Mouse (Mus musculus) urinary bladder, adult 18-20 months (tissue): ENCODE data around the gene Cep97.
"Not testable (repeated sequence)": the region's sequence is repeated elsewhere in the genome, so short reads cannot be mapped to it uniquely, and the experiment has no call there.

Source experiments
- DNase-seq, 2 experiments: peaks; one replicate each; pipeline ENCODE4 v3.0.0; 2022; ENCODE audit warnings: low spot score in 2 of 2, mixed read lengths in 2 of 2

The Cep97 gene

GRCm38 (mm10) chr16:55947876-55948410, 13.3 kb upstream of the Cep97 start:
- not testable (repeated sequence) for DNase-seq

- DNase-seq, result no peak
Observed at GRCm38 (mm10) chr16:55947266-55947665, 12.6 kb upstream of the Cep97 start.

- no peak for DNase-seq
Observed at GRCm38 (mm10) chr16:55940781-55941180, 6.1 kb upstream of the Cep97 start.

GRCm38 (mm10) chr16:55939703-55940102, 5.0 kb upstream of the Cep97 start:
- no peak for DNase-seq

GRCm38 (mm10) chr16:55938761-55939160, 4.1 kb upstream of the Cep97 start:
- no peak for DNase-seq

DNA sequence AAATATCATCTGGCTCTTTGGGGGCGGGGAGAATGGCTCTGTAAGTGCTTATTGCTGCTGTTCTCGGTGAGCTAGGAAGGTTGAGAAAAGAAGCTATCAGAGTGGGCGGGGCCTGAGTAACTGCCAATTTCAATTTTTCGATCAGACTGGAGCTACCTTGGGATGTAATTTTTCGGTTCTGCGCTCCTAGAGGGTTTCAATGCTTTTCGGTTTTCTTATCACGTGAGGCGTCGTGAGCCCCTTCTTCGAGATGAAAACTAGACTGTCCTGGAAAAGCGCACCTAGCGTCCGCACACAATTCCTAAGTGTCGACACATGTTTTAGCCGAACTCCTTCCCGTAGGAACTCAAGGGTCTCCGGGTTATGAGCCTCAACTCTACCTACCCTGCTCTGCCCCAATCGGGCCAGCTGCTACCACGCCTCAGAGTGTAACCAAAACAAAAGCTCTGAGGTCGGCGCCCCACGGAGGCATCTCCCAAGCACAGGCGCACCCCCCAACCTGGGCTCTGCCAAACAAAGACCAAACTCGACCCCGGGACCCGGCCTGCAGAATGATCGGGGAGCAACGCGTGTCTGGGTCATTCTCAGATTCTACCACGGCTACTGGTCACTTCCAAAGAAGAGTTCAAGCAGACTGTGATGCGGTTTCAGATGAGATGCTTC, 843 bp downstream of the Cep97 start:
- peak; percentile 18 to 53 for DNase-seq

GRCm38 (mm10) chr16:55924010-55924409, 10.6 kb downstream of the Cep97 start:
- no peak for DNase-seq

GRCm38 (mm10) chr16:55922079-55922478, 12.6 kb downstream of the Cep97 start:
- DNase-seq, result no peak

- no peak for DNase-seq
Observed at GRCm38 (mm10) chr16:55914716-55915115, 19.9 kb downstream of the Cep97 start.

GRCm38 (mm10) chr16:55910208-55910793, 24.4 kb downstream of the Cep97 start:
- no peak for DNase-seq

DNA sequence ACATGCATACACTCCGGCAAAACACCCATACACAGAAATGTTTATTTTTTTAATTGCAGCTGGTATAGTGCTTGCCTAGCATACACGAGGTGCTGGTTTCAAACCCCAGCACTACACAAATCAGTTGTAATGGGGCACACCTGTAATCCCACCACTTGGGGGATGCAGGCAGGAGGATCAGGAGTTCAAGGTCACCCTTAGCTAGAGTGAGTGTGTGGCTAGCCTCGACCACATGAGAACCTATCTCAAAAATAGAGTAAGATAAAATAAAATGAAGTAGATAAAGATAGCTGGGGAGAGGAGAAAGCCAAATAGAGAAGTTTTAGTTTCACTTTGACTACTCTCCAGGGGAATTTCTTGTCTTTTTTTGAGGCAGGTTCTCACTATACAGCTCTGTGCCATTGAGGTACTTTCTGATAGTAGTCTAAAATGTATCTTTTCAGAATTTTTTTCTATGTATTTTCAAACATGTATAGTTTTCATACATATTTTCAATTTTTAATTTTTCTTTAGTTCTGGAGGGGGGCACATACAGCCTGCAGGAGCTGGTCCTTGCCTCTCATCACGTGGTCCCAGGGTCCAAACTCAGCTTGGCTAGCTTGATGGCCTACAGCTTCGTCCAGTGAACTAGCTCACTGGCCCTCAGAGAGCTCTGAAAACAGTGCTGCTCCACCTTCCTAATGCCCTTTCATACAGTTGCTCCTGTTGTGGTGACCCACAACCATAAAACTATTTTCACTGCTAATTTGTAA, 27.6 kb downstream of the Cep97 start:
- DNase-seq, result no peak

DNA sequence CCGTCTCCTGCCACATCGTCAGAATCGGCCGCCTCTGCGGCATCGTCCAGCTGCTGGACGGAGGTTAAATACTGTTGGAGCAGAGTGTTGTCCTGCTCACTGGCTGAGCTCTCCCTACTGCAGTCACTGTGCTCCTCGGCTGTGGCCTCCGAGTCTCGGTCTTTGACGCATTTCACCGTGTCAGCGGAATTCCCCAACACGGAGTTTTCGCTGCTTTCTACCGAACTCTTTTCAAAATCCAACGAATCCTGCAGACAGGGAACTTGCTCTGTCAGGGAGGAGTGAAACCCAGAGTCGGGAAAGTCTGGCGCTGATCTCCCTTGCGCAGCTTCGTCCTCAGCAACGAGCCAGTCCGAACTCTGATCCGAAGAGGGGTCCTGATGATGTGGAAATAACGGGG, 29.3 kb downstream of the Cep97 start:
- no peak for DNase-seq

GRCm38 (mm10) chr16:55901839-55902756, 32.6 kb downstream of the Cep97 start:
- no peak for DNase-seq

DNA sequence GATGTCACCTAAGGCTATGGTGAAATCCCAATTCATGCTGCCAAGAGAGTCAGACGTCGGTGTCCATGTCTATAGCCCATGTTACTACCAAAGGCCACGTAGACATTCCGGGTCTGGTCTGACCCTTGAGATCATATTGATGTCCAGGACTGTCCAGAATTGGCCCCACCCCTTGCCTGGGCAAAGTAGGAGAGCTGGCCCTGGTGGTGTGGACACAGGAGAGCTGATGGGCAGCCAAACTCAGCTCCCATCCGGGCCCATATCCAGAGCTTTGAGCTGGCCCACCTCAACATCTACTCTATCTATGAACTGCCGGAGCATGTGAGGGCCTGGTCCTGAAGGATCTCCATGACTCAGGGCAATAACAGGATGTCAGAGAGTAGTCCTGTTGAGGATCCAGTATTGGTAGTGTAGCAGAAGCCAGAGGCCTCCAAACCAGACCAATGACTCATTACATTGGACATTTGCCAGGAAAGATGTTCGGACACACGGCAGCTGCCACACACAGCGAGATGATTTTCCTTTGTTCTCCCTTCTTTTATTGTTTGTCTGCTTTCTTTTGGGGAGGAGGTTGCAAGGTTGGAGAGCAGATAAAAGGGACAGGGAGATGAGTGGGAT, 36.2 kb downstream of the Cep97 start:
- DNase-seq, result no peak

DNA sequence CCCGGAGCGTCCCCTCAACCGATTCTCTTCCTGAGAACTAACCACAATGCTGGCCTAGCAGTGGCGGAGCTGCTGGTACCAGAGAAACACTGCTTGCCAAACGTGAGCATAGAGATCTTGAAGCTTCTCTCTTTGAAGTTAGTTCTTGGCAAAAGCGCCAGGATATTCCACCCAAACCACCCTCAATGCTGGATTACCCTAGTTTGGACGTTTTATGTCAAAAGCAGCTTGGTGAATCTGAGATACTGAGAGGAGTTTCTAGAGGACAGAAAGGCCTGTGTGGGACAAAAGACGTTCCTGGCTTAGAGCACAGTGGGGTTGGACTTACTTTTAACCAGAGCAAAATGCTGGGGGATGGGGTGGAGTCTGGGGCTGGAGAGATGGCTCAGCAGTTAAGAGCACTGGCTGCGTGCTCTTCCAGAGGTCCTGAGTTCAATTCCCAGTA, 39.0 kb downstream of the Cep97 start:
- DNase-seq, result no peak

DNA sequence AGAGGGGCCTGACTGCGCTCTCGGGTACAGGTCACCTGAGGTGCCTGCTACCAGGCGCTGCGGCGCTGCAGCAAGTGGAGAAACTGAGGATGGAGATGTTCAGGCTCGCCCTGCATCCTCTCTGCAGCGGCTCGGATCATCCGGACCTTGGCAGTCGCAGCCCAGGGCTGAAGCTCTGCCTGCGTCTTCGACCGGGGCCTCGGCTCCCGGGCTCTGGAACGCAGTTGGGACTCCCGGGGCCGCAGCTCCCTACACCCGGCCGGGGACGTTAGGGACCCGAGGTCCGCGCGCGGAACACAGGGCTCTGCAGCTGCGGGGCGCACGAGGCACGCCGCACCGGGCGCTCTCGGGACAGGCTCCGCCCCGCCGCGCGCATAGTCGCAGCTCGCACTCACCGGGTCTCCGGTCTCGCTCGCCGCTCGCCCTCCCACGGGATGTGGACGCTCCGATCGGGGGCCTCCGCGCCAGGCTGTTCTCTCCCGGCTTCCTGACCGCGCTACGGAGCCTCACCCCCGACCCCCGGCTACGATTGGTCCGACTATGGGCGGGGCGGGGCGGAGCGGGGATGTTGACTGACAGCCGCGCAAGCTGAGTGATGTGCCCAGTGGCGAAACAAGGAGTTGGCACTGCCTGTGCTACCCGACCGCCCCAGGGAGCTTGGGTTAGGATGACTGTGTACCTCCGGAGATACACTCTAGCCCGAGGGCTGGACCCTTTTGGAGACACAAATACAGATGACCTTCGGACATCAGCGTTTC, 39.6 kb downstream of the Cep97 start, which contains the start of gene Nxpe3:
Gene Nxpe3 (minus strand): TSS at position 393 of the 758 bp plus-strand sequence.
- peak; percentile 75 to 87 for DNase-seq

DNA sequence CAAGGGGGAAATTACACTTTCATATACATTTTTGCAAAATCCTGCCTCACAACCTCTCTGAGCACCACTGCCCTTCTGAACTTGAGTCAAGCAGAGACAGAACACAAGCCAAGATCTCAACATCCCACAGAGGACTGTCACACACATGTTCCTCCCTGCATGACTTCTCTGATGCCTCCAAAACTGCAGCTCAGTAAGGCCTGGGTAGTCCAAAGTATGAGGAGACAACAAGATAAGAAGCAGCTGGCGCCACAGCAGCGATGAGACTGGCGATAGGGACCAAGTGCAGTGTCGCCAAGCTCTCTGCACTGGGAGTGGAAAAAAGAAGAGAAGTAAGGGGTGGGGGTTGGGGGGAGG, 40.1 kb downstream of the Cep97 start:
- DNase-seq, result peak in 1 of 2 experiments; percentile 29

- peak in 1 of 2 experiments; percentile 15 for DNase-seq
Observed at GRCm38 (mm10) chr16:55893410-55894107, 41.1 kb downstream of the Cep97 start.

DNA sequence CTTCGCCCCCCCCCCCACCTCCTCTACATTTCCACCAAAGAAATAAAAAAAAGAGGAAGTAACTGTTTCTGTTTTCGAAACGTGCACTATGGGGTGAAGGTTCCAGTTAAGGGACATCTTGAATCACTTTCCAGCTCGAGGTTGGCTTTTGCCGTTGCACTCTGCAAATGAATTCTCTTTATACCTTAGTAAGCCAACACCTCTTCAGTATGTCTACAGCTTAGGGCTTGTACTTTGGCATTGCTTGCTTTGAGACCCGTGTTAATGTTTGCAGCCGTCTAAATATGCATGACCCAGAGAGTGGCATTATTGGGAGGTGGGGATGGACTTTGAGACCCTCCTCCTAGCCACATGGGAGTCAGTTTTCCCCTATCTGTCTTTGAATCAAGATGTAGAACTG, 42.2 kb downstream of the Cep97 start:
- no peak for DNase-seq

DNA sequence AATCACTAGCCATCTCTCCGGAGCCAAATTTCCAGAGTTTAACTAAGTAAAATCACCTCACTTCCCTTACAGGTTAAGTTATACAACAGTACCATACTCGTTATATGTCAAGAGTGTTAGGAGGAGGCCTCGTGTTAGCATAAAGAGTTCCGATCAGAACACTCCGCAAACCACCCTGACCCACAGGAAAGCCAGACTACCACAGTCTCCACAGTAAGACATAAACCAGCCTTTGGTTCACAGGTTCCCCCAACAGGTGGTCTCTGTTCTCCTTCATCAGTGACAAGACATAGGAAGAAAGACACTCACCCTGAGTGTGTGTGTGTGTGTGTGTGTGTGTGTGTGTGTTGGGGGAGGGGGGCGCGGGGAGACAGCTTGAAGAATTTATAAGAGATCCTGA, 43.3 kb downstream of the Cep97 start:
- DNase-seq, result no peak
